Comparison of ENCODE assay signal across 10 mouse cellular contexts in the genomic region with DNA sequence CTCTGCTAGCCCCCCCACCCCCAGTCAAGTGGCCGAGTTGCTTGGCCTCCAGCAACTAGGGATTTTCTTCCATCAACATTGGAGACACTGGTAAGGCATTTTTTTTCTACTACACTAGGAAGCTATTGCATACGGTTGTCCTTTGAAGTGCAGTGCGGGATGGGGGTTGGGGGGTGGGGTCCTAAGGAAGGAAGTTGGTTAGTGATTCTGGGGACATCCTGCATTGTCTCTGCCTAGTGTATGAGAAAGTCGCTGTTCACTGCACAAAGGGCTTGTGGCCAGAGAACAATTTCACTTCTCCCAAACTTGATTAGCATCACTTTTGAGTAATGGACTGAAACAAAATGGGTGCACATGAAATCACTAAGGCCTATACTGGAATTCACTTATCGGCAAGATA. TPM values are rescaled to one million over a fixed set of nuclear protein-coding genes. Genes with fewer than 3 reads are reported as not detected.
DNase-seq lines count a peak whose midpoint lies in the region; ATAC-seq lines count a peak whose summit lies in the region.
"Had no signal": no experiment of that assay in that cellular context is flagged by ENCODE, and none has a peak within 500 bp of the region (broad histone marks: within the 10 kb centered on the region; RNA-seq: fewer than 3 reads in every experiment).

No protein-coding gene starts in this region.

- H3K4me2 ChIP-seq in midbrain, embryonic 16.5 days (ENCODE audit: low read length): peak overlapping the region; percentile 39

- peak; percentile 38 for ATAC-seq in inflammation-experienced regulatory T-cells, adult 6 months
- no peak for ATAC-seq in midbrain, embryonic 16.5 days
- ATAC-seq: intestine, postnatal 0 days had no signal

- H3K9ac ChIP-seq in midbrain, embryonic 16.5 days (ENCODE audit: low read depth, low read length): no peak overlapping the region

- peak; percentile 5 for DNase-seq in T-cell, adult 2 months (ENCODE audit: low spot score)
- DNase-seq in embryo, embryonic 9.5 days (ENCODE audit: extremely low spot score): peak; percentile 28
- DNase-seq in cerebellum, adult 9-11 months: no peak
- DNase-seq in right cerebral cortex, postnatal 10 days (ENCODE audit: low spot score in 2 of 2): no peak
- DNase-seq in gastrocnemius, postnatal 25 days: no peak
- DNase-seq: cerebellum, adult 9-10 months had no signal

- H3K4me1 ChIP-seq in midbrain, embryonic 16.5 days (ENCODE audit: control insufficient read depth, insufficient read depth, low read length): peaks cover 3% of the 10 kb centered on the region; the same call in 1 of the 2 replicates

- H3K4me3 ChIP-seq in midbrain, embryonic 16.5 days (ENCODE audit: low read depth, low read length): peak overlapping the region; percentile 20

- no peaks in the 10 kb centered on the region for H3K9me3 ChIP-seq in midbrain, embryonic 16.5 days (replicated peaks; ENCODE audit: control insufficient read depth, low read length, poor library complexity, severe bottlenecking)

- peak overlapping the region; percentile 64 for H3K27ac ChIP-seq in midbrain, embryonic 16.5 days (ENCODE audit: low read length)

- WGBS in midbrain, embryonic 16.5 days: 20% methylated on average over 5 of the region's 5 CpGs

- no peaks in the 10 kb centered on the region for H3K27me3 ChIP-seq in midbrain, embryonic 16.5 days (ENCODE audit: control insufficient read depth, insufficient read depth, low read depth, low read length)

- no peaks in the 10 kb centered on the region for H3K36me3 ChIP-seq in midbrain, embryonic 16.5 days (ENCODE audit: control insufficient read depth, insufficient read depth, low read length)

RNA-seq across cellular contexts. Expression of gene 4933400A11Rik, which starts 48.7 kb away (rescaled TPM):
- polyA plus RNA-seq in inflammation-experienced regulatory T-cells, adult 6 months (2017; shearing (Covaris generic)): not detected
- polyA plus RNA-seq in midbrain, embryonic 16.5 days (2015; fragmentation: Nextera tagmentation; extraction: Ambion mirVana): not detected in 2 replicates
- not detected for total RNA-seq in gastrocnemius, postnatal 25 days (2021)
- total RNA-seq: liver, adult 2 months had no signal
- polyA plus RNA-seq: intestine, postnatal 0 days; liver, adult 2 months had no signal

Comparison
In these comparisons a context has a peak if more than half of its experiments do, and no peak if none do; other contexts are left out.
1. DNase-seq: peak in T-cell, adult 2 months (single experiment) and embryo, embryonic 9.5 days (single experiment); none in cerebellum, adult 9-11 months (single experiment), right cerebral cortex, postnatal 10 days (0 of 2) and gastrocnemius, postnatal 25 days (single experiment).